Mouse (Mus musculus): ENCODE results near the gene Otog. TPM values are rescaled to one million over a fixed set of nuclear protein-coding genes. Genes with fewer than 3 reads are reported as not detected.

Gene Otog
- polyA plus RNA-seq, 1 experiment from 2014 or later, result 0.56 TPM

- Histone ChIP-seq H3K9ac (no peak overlapping the region), H3K4me1 (peaks cover 32% of the 10 kb centered on the region), H3K27ac (no peak overlapping the region), H3K4me3 (no peak overlapping the region), H3K36me3 (no peaks in the 10 kb centered on the region), H3K27me3 (no peaks in the 10 kb centered on the region), H3K4me2 (replicated peaks) (0 out of 2 replicates have a peak overlapping the region, but pooled peaks have one; percentile 19), H3K9me3 (no peaks in the 10 kb centered on the region)
- 69% methylated on average over 18 of the region's 18 CpGs for WGBS
- no peak for ATAC-seq (ENCODE audit: low FRiP score, low read depth)
These were observed 4.8 kb upstream of the Otog start for GRCm38 (mm10) chr7:46235948-46236347.

DNA sequence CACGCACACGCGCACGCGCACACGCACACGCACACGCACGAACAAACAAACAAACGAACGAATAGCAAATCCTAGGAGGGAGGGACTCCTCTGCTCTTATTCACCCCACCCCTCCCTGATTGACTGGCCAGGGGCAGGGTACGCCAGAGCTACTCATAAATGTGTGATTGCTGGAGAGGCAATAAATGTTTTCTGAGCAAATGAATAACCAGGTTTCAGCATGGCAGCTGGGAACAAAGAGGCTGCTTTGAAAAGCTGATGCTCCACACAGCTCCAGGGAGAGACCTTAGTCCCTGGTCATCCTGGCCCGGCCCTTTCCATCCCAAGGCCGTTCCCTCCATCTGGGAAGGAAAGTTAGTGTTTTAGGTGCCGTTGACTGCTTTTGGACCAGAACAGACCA is 4.4 kb upstream of the Otog start:
- H3K9ac ChIP-seq, result no peak overlapping the region
- H3K9me3 ChIP-seq, result no peaks in the 10 kb centered on the region
- no peaks in the 10 kb centered on the region for H3K36me3 ChIP-seq
- no peak overlapping the region for H3K27ac ChIP-seq
- WGBS, result 70% methylated on average over 15 of the region's 15 CpGs
- no peaks in the 10 kb centered on the region for H3K27me3 ChIP-seq
- no peak for ATAC-seq (ENCODE audit: low FRiP score, low read depth)
- 0 out of 2 replicates have a peak overlapping the region, but pooled peaks have one; percentile 19 for H3K4me2 ChIP-seq (replicated peaks)
- no peak overlapping the region for H3K4me3 ChIP-seq
- H3K4me1 ChIP-seq, result peaks cover 32% of the 10 kb centered on the region

- Histone ChIP-seq H3K9me3 (no peaks in the 10 kb centered on the region), H3K4me1 (peaks cover 32% of the 10 kb centered on the region), H3K9ac (no peak overlapping the region), H3K27me3 (no peaks in the 10 kb centered on the region), H3K36me3 (no peaks in the 10 kb centered on the region), H3K4me3 (no peak overlapping the region), H3K4me2 (replicated peaks) (no peak overlapping the region), H3K27ac (no peak overlapping the region)
- ATAC-seq (ENCODE audit: low FRiP score, low read depth), result no peak
- WGBS, result 60% methylated on average over 7 of the region's 7 CpGs
These were observed 3.6 kb upstream of the Otog start for GRCm38 (mm10) chr7:46237192-46237591.

- H3K4me1 ChIP-seq, result peaks cover 32% of the 10 kb centered on the region
- H3K27me3 ChIP-seq, result no peaks in the 10 kb centered on the region
- no peaks in the 10 kb centered on the region for H3K9me3 ChIP-seq
- H3K9ac ChIP-seq, result no peak within 1 kb of the TSS
- no peak within 1 kb of the TSS for H3K4me2 ChIP-seq (replicated peaks)
- ATAC-seq (ENCODE audit: low FRiP score, low read depth), result no peak
- H3K4me3 ChIP-seq, result no peak within 1 kb of the TSS
- H3K27ac ChIP-seq, result no peak within 1 kb of the TSS
- H3K36me3 ChIP-seq, result no peaks in the 10 kb centered on the region
- 21% methylated on average over 10 of the region's 10 CpGs for WGBS
These were observed 2.4 kb upstream of the Otog start, which contains the start of gene Ush1c for GRCm38 (mm10) chr7:46238346-46238745. TSS of gene Ush1c (minus strand) at chr7:46238503.

- WGBS, result 88% methylated on average over 4 of the region's 4 CpGs
- no peaks in the 10 kb centered on the region for H3K36me3 ChIP-seq
- ATAC-seq (ENCODE audit: low FRiP score, low read depth), result no peak
- H3K4me2 ChIP-seq (replicated peaks), result no peak overlapping the region
- H3K9ac ChIP-seq, result no peak overlapping the region
- no peaks in the 10 kb centered on the region for H3K27me3 ChIP-seq
- no peak overlapping the region for H3K4me3 ChIP-seq
- peaks cover 32% of the 10 kb centered on the region for H3K4me1 ChIP-seq
- no peaks in the 10 kb centered on the region for H3K9me3 ChIP-seq
- no peak overlapping the region for H3K27ac ChIP-seq
These were observed 696 bp upstream of the Otog start for GRCm38 (mm10) chr7:46240091-46240490.

- Histone ChIP-seq H3K9me3 (no peaks in the 10 kb centered on the region), H3K9ac (no peak overlapping the region), H3K36me3 (no peaks in the 10 kb centered on the region), H3K27me3 (no peaks in the 10 kb centered on the region), H3K4me2 (replicated peaks) (no peak overlapping the region), H3K4me1 (no peaks in the 10 kb centered on the region), H3K4me3 (no peak overlapping the region), H3K27ac (no peak overlapping the region)
- no peak for ATAC-seq (ENCODE audit: low FRiP score, low read depth)
These were observed 6.1 kb downstream of the Otog start for GRCm38 (mm10) chr7:46246876-46247275.

DNA sequence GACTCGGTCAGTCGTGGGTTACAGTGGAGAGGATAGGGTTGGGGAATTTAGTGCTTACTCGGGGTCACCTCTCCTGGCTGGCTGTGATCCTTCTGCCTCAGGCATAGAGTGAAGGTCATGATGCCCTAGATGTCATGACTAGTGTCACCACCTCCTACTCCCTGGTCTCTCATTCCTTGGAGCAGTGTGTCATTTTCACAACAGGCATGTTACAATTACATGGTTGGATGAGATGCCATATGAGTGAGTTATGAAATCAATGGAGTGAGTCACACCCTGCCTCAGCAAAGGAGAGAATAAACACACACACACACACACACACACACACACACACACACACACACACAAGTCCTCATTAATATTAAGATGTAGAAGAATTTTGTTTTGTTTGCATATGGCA is 6.8 kb downstream of the Otog start:
- H3K27me3 ChIP-seq, result no peaks in the 10 kb centered on the region
- no peak overlapping the region for H3K4me3 ChIP-seq
- no peak for ATAC-seq (ENCODE audit: low FRiP score, low read depth)

DNA sequence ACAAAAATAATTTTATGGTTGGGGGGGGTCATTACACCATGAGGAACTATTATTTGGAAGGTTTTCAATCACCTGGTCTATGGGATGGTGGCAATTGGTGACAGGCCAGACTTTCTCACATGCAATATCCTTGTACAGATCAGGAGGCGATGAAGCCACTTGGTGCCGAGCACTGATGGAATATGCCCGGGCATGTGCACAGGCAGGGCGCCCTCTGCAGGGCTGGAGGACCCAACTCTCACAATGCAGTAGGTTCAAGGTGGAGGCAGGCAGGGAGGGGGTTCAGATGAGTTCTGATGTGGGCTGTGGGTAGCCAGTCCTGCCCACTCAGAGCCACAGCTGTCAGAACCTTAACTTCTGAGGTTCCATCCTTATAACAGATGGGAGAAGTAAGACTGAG is 11.1 kb downstream of the Otog start:
- H3K27me3 ChIP-seq, result no peaks in the 10 kb centered on the region
- no peak overlapping the region for H3K4me3 ChIP-seq
- WGBS, result 77% methylated on average over 4 of the region's 4 CpGs
- no peaks in the 10 kb centered on the region for H3K36me3 ChIP-seq
- H3K27ac ChIP-seq, result no peak overlapping the region
- H3K4me1 ChIP-seq, result no peaks in the 10 kb centered on the region
- H3K9ac ChIP-seq, result no peak overlapping the region
- ATAC-seq (ENCODE audit: low FRiP score, low read depth), result no peak
- no peak overlapping the region for H3K4me2 ChIP-seq (replicated peaks)
- H3K9me3 ChIP-seq, result no peaks in the 10 kb centered on the region

More for the DNA sequence above, 6.8 kb downstream of the Otog start:
- 83% methylated on average over 3 of the region's 3 CpGs for WGBS
- Histone ChIP-seq H3K9ac (no peak overlapping the region), H3K4me2 (replicated peaks) (no peak overlapping the region), H3K27ac (no peak overlapping the region), H3K9me3 (no peaks in the 10 kb centered on the region), H3K36me3 (no peaks in the 10 kb centered on the region), H3K4me1 (no peaks in the 10 kb centered on the region)

- Histone ChIP-seq H3K4me2 (replicated peaks) (no peak overlapping the region), H3K27me3 (0 out of 2 replicates have a peak, but pooled peaks cover 4% of the 10 kb centered on the region), H3K4me1 (no peaks in the 10 kb centered on the region), H3K9me3 (no peaks in the 10 kb centered on the region), H3K4me3 (no peak overlapping the region), H3K27ac (no peak overlapping the region), H3K9ac (no peak overlapping the region), H3K36me3 (no peaks in the 10 kb centered on the region)
- WGBS, result 54% methylated on average over 5 of the region's 5 CpGs
- ATAC-seq (ENCODE audit: low FRiP score, low read depth), result no peak
These were observed 35.4 kb downstream of the Otog start for GRCm38 (mm10) chr7:46276156-46276555.

DNA sequence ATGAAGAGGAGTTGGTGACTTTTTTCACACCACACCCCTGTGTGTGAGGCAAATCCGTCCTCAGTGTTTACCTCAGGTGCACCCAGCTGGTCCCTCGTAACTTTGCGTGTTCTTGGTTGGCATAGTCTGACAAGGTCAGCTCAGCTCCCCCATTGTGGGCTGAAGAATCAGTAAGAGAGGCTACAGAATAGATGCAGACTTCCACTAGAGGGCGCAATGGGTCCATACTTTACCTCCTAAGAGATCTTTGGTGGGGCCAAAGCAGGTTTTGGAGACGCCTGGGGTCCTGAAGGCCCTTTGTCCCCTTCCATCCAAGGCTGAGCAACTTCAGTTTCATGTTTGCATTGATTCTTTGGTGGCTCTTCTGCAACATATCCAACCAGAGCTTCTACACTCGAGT is 39.2 kb downstream of the Otog start:
- 17% methylated on average over 6 of the region's 6 CpGs for WGBS
- Histone ChIP-seq H3K36me3 (no peaks in the 10 kb centered on the region), H3K4me3 (no peak overlapping the region), H3K9ac (no peak overlapping the region), H3K27me3 (0 out of 2 replicates have a peak, but pooled peaks cover 6% of the 10 kb centered on the region), H3K9me3 (no peaks in the 10 kb centered on the region), H3K4me2 (replicated peaks) (no peak overlapping the region), H3K27ac (no peak overlapping the region), H3K4me1 (no peaks in the 10 kb centered on the region)
- ATAC-seq (ENCODE audit: low FRiP score, low read depth), result no peak

DNA sequence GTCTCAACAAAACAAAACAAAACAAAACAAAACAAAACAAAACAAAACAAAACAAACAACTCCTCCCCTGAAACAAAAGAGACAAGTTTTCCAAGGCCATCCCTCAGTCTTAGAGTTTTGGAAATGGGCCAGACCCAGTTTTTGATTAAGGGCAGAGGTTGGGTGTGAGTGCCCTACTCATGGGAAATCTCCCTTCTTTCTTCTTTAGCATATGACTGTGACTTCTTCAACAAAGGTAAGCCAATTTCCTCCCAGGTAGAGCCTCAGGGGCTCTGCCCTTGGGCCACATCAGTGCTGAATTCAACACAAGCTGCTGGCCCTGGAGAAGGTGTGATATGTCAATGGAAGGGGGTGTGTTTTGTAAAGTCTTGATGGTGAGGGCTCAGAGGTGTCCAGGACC is 40.1 kb downstream of the Otog start:
- no peak overlapping the region for H3K4me2 ChIP-seq (replicated peaks)
- H3K4me1 ChIP-seq, result no peaks in the 10 kb centered on the region
- H3K9ac ChIP-seq, result no peak overlapping the region
- no peak overlapping the region for H3K4me3 ChIP-seq
- 0 out of 2 replicates have a peak, but pooled peaks cover 6% of the 10 kb centered on the region for H3K27me3 ChIP-seq
- no peaks in the 10 kb centered on the region for H3K9me3 ChIP-seq
- H3K36me3 ChIP-seq, result no peaks in the 10 kb centered on the region
- no peak for ATAC-seq (ENCODE audit: low FRiP score, low read depth)
- no peak overlapping the region for H3K27ac ChIP-seq

DNA sequence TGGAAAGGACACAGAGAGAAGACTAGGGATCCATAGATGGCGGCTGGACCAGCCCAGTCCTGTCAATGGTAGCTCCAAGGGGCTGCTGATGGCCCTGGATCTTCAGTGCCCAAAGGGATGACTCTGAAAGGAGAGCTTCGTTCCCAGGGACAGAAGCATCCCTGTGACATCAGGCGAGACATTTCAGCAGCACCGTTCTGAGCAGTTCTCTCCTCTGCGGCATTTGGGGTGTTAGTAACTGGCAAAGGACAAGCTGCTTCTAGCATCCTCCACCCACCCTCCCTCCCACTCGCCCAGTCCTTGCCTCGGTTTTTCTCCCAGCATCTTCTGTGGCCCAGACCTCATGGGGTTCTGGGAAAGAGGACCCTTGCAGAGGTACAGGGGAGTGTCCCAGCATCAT is 41.5 kb downstream of the Otog start:
- H3K4me2 ChIP-seq (replicated peaks), result no peak overlapping the region
- WGBS, result 50% methylated on average over 7 of the region's 7 CpGs

DNA sequence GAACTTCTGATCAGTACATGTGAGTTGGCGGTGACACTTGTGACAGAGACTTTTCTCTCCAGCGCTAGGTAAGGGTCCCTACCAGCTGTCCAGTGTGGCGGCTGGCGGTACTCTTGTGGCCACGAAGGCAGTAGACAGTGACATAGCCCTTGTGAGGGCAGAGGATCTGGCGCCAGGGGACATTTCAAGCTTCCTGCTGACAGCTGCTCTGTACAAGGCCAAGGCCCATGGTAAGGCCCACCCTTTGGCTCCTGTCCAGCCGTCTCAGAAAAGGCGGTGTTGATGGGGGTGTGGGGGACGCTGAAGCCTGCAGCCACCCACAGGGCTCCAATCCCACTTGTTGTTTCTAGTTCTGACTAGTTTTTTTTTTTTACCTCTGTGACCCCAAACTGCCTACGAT is 42.9 kb downstream of the Otog start:
- 0 out of 2 replicates have a peak, but pooled peaks cover 4% of the 10 kb centered on the region for H3K27me3 ChIP-seq
- H3K9ac ChIP-seq, result no peak overlapping the region
- peak; percentile 38; the same call in 1 of the 2 replicates for ATAC-seq (ENCODE audit: low FRiP score, low read depth)
- H3K4me2 ChIP-seq (replicated peaks), result no peak overlapping the region
- no peak overlapping the region for H3K27ac ChIP-seq
- WGBS, result 70% methylated on average over 10 of the region's 10 CpGs
- no peak overlapping the region for H3K4me3 ChIP-seq
- no peaks in the 10 kb centered on the region for H3K4me1 ChIP-seq
- H3K9me3 ChIP-seq, result no peaks in the 10 kb centered on the region
- H3K36me3 ChIP-seq, result no peaks in the 10 kb centered on the region

More for the DNA sequence above, 41.5 kb downstream of the Otog start:
- Histone ChIP-seq H3K4me3 (no peak overlapping the region), H3K9ac (no peak overlapping the region), H3K36me3 (no peaks in the 10 kb centered on the region), H3K27me3 (0 out of 2 replicates have a peak, but pooled peaks cover 4% of the 10 kb centered on the region), H3K9me3 (no peaks in the 10 kb centered on the region), H3K27ac (no peak overlapping the region), H3K4me1 (no peaks in the 10 kb centered on the region)
- ATAC-seq (ENCODE audit: low FRiP score, low read depth), result no peak
